Mouse (Mus musculus) gastrocnemius, adult 2 months (tissue): ENCODE measurements at regions not wholly inside any gene's neighbourhood (a gene's known extent, or its start where the extent isn't known, plus 50 kb on each side); places are given as distances from the start of the nearest gene placed in this dataset.

ENCODE experiments used
- DNase-seq: peaks from one replicate; pipeline ENCODE4 v3.0.0; 2022
- H3K27ac ChIP-seq: fragments of 200-600 bp; 2 replicates; pipeline ENCODE4 v1.8.1; 2022; ENCODE audit warnings: mild to moderate bottlenecking
- H3K4me3 ChIP-seq: fragments of 200-600 bp; 2 replicates; pipeline ENCODE4 v1.8.1; 2022; ENCODE audit warnings: mild to moderate bottlenecking, moderate library complexity
- CTCF ChIP-seq: fragments of 200-600 bp; IDR thresholded peaks from 2 replicates; pipeline ENCODE4 v1.8.1; 2022; ENCODE audit warnings: antibody characterized with exemption, mild to moderate bottlenecking, moderate library complexity
- intact Hi-C: fragments of 180-260 bp; cut with DNase I; formaldehyde crosslinking; loops from one replicate; pipeline ENCODE4 v1.15.1; 2025

GRCm38 (mm10) chr6:93094730-93095360 lies 151.6 kb upstream of the Adamts9 start:
- Histone ChIP-seq H3K27ac (no peak overlapping the region), H3K4me3 (no peak overlapping the region)
- intact Hi-C loops, result no loop called here
- no peak for DNase-seq
- no peak for TF ChIP-seq CTCF

DNA sequence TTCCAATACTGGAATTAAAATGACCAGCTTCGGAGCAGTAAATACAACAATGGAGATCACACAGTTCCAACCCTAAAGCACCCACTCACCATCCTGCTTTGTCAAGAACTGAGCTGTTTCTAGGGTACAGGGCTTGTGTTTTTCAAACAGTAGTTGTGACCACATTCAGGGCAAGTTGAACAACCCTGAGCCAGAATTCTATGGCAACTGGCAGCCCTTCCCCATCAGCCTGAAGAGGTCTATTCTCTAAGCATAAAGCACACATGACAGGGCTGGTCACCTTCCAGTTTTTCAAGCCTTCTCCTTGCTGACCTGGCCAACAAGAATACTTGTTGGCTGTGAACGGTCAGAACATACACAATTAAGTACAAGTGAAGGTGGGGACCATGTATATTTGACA lies 150.5 kb upstream of the Adamts9 start:
- Histone ChIP-seq H3K4me3 (no peak overlapping the region), H3K27ac (no peak overlapping the region)
- intact Hi-C loops, result no loop called here
- TF ChIP-seq CTCF, result no peak
- no peak for DNase-seq

- no peak overlapping the region for H3K4me3 ChIP-seq
- no peak for TF ChIP-seq CTCF
- intact Hi-C loops, result no loop called here
- DNase-seq, result no peak
- no peak overlapping the region for H3K27ac ChIP-seq
Measured at GRCm38 (mm10) chr6:93087329-93087728, 144.0 kb upstream of the Adamts9 start.

- no peak overlapping the region for H3K4me3 ChIP-seq
- TF ChIP-seq CTCF, result no peak
- intact Hi-C loops, result no loop called here
- no peak for DNase-seq
- H3K27ac ChIP-seq, result no peak overlapping the region
Measured at GRCm38 (mm10) chr6:93084286-93084685, 141.0 kb upstream of the Adamts9 start.

GRCm38 (mm10) chr6:93083716-93084115 lies 140.4 kb upstream of the Adamts9 start:
- no peak for DNase-seq
- H3K27ac ChIP-seq, result no peak overlapping the region
- H3K4me3 ChIP-seq, result no peak overlapping the region
- intact Hi-C loops, result no loop called here
- no peak for TF ChIP-seq CTCF

DNA sequence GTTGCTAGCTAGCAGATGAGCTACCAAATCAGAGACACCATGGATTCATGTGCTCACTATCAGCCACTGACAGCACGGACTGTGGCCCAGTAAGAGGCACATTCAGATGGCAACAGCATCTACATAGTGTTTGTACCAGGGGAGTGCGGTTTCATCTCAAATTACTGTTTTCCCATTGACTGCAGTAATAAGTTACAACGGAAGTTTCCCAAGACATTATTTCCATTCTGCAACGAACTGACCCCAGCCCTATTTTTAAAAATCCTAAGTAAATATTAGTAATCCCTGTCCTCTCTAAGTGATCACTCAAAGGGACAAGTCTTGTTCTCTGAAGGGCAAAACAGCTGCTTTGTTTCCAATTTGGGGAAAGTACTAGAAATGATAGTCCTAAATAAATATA lies 138.9 kb upstream of the Adamts9 start:
- Histone ChIP-seq H3K4me3 (no peak overlapping the region), H3K27ac (no peak overlapping the region)
- intact Hi-C loops, result no loop called here
- TF ChIP-seq CTCF, result no peak
- DNase-seq, result no peak

DNA sequence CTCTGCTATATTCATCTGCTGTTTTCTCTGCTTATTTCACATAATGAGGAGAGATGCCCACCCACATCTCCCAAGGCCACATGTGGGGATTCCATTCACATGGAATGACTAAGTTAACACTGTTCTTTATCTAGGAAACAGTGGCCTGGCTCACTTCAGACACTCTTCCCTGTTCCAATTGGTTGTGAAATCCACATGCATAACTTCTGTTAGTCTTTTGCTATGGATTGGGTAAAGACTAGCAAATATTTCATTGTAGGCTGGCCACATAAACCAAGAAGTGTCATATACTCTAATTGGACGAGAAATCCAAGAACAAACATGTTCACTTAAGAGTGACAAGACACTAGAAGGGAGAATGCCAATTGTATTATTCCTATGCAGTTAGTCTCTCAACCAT lies 133.4 kb upstream of the Adamts9 start:
- TF ChIP-seq CTCF, result no peak
- H3K4me3 ChIP-seq, result no peak overlapping the region
- H3K27ac ChIP-seq, result no peak overlapping the region
- DNase-seq, result no peak
- intact Hi-C loops, result no loop called here

- H3K4me3 ChIP-seq, result no peak overlapping the region
- H3K27ac ChIP-seq, result no peak overlapping the region
- TF ChIP-seq CTCF, result no peak
- DNase-seq, result no peak
- intact Hi-C loops, result no loop called here
Measured at GRCm38 (mm10) chr6:93075867-93076266, 132.6 kb upstream of the Adamts9 start.

DNA sequence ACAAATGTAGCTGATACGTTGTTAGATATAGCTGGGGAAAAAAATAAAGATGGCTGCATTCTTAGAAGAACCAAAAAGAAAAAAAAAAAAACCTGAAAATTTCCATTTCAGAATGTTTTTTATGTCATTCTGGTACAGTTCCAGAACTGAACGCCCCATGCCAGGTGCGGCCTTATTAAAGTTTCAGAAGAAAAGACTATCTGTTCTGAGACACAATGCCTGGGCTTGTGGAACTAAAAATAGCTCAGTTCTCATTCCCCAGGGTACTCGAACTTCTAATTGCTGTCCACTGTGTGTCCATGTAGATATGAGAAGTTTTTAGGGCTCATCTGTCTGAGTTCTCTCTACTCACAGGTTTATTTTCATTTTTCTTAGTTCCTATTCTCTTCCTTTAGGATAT lies 131.7 kb upstream of the Adamts9 start:
- intact Hi-C loops, result no loop called here
- no peak overlapping the region for H3K27ac ChIP-seq
- TF ChIP-seq CTCF, result no peak
- no peak for DNase-seq
- H3K4me3 ChIP-seq, result no peak overlapping the region

- no peak overlapping the region for H3K4me3 ChIP-seq
- H3K27ac ChIP-seq, result no peak overlapping the region
- TF ChIP-seq CTCF, result no peak
- DNase-seq, result no peak
- intact Hi-C loops, result no loop called here
Measured at GRCm38 (mm10) chr6:93070916-93071315, 127.6 kb upstream of the Adamts9 start.

DNA sequence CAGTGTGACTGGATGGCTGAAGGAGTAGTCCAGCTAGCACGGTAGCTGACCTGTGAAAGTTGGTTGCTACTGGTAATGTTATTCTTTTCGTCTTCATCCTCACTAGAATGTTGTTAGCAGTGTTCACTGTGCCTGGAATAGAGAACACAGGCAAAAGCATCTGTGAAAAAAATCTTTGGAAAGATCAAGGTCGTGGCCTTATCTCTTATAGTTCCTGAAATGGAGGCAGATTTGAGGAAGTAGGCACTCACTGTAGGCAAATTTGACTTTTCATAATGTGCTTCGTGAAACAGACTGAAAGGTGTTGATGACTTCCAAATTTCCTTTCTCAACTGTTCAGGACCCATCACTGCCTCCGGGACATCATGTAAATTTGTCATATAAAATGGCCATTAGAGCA lies 124.5 kb upstream of the Adamts9 start:
- Histone ChIP-seq H3K4me3 (no peak overlapping the region), H3K27ac (no peak overlapping the region)
- intact Hi-C loops, result loop anchor here (10.0 kb wide), 1 partner anchor 123 kb away; the partner anchor contains the start of gene Adamts9
- no peak for TF ChIP-seq CTCF
- DNase-seq, result no peak

DNA sequence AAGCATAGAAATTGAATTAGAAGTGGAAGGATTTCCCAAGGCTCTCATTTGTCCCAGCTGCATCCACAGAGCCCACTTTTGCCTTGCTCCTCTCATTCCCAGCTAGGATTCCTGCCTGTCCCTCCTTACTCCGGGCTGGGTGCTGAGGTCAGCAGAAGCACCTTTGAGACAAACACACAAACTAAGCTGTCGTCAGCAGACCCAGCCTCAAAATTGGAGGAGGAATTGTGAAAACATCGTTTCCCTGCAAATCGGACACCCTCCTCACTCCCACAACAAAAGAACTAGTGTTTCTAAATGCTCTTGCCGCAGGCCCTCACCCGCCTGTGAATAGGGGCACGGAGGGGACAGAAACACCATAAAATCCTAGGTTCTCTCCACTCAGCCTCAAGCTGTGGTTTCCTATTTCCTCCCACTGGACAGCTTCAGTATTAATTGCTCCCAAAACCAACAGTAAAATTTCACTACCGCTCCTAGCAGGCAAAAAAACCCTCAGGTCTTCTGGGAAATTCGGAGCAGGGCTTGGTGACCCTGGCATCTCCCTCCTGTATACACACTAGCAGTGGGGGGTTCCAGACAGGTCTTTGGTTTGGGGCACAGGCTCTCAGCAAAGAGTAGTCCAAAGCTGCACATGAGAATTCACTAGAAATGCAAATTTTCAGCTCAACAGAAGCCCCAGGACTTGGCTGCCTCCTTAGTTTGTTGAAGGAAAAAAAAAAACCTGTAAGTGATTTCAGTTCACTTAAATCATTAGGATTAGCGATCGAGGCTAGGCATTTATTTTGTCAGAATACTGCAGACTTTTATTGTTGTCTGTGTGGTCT lies 123.5 kb upstream of the Adamts9 start:
- peak overlapping the region; percentile 72 for H3K4me3 ChIP-seq
- intact Hi-C loops, result loop anchor here (10.0 kb wide), 1 partner anchor 122 kb away; the partner anchor contains the start of gene Adamts9
- DNase-seq, result peak; percentile 24
- TF ChIP-seq CTCF, result no peak
- H3K27ac ChIP-seq, result peak overlapping the region; percentile 77

DNA sequence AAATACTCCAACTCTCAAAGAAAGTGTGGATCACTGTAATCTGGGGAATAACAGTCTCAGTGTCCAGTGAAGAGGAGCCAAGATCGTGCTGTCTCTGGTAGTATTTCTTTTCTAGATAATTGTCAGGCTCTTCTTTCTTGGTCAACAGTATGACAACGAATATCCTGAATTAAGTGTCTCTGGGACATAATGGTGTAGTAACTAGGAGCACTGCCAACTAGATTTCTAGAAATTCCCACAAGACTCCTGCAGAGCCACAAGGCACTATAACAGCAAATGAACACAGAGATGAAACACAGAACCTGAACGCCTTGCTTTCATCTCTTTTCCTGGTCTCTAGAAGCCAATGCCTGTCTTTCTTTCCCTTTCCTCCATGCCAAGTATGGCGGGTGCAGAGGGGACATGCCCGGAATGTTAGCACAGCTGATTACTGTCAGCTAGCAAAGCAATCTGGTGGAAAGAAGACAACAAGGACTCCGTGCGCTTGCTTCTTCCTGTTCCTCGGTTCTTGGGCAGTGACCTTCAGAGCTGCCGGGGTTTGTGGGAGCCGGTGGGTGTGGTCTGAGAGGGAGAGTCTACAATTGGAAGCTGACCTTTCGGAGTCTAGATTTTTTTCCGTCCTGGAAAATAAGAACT lies 122.7 kb upstream of the Adamts9 start:
- Histone ChIP-seq H3K4me3 (peak overlapping the region; percentile 72), H3K27ac (peak overlapping the region; percentile 77)
- TF ChIP-seq CTCF, result no peak
- peak; percentile 56 for DNase-seq
- intact Hi-C loops, result loop anchor here (10.0 kb wide), 1 partner anchor 121 kb away; the partner anchor contains the start of gene Adamts9
